Mouse (Mus musculus) heart, postnatal 25 days (tissue): ENCODE results near the gene Sh2b1. TPM values are rescaled to one million over a fixed set of nuclear protein-coding genes. Genes with fewer than 3 reads are reported as not detected.

ENCODE experiments used
- DNase-seq: peaks from one replicate; pipeline ENCODE4 v3.0.0; 2022; ENCODE audit warnings: low spot score
- intact Hi-C: fragments of 180-260 bp; cut with DNase I; formaldehyde crosslinking; loops from one replicate; pipeline ENCODE4 v1.15.1; 2025
- total RNA-seq, 2 experiments: library from RNA; stranded (reverse); gene quantifications; 2 replicates each; pipeline ENCODE4 v1.2.3; 2021

The Sh2b1 gene
- total RNA-seq, 2 experiments from 2014 or later = 40.2 to 43.2 TPM

- intact Hi-C loops = loop anchor here (5.0 kb wide), 1 partner anchor 220 kb away; no protein-coding TSS in a partner anchor
Observed at GRCm38 (mm10) chr7:126482392-126482871, 7.2 kb upstream of the Sh2b1 start.

GRCm38 (mm10) chr7:126481699-126482098, 6.5 kb upstream of the Sh2b1 start:
- DNase-seq = no peak
- intact Hi-C loops = loop anchor here (5.0 kb wide), 1 partner anchor 221 kb away; no protein-coding TSS in a partner anchor

More at GRCm38 (mm10) chr7:126482392-126482871, 7.2 kb upstream of the Sh2b1 start:
- peak; percentile 61 for DNase-seq

- intact Hi-C loops = no loop called here
- no peak for DNase-seq
Observed at GRCm38 (mm10) chr7:126474486-126474955, 703 bp downstream of the Sh2b1 start.

GRCm38 (mm10) chr7:126473470-126474086, 1.6 kb downstream of the Sh2b1 start:
- no peak for DNase-seq
- intact Hi-C loops = no loop called here

- intact Hi-C loops = no loop called here
- DNase-seq = no peak
Observed at GRCm38 (mm10) chr7:126472713-126473112, 2.5 kb downstream of the Sh2b1 start.

GRCm38 (mm10) chr7:126472306-126472705, 2.9 kb downstream of the Sh2b1 start:
- no peak for DNase-seq
- intact Hi-C loops = no loop called here

- intact Hi-C loops = no loop called here
- no peak for DNase-seq
Observed at GRCm38 (mm10) chr7:126471853-126472252, 3.4 kb downstream of the Sh2b1 start.

GRCm38 (mm10) chr7:126471361-126471760, 3.9 kb downstream of the Sh2b1 start:
- no peak for DNase-seq
- intact Hi-C loops = no loop called here

- no peak for DNase-seq
- intact Hi-C loops = no loop called here
Observed at GRCm38 (mm10) chr7:126470077-126470476, 5.1 kb downstream of the Sh2b1 start.

- intact Hi-C loops = loop anchor here (5.0 kb wide), 1 partner anchor 71 kb away; the partner anchor contains the start of gene Nfatc2ip
- DNase-seq = no peak
Observed at GRCm38 (mm10) chr7:126467834-126468627, 7.2 kb downstream of the Sh2b1 start.

- intact Hi-C loops = loop anchor here (5.0 kb wide), 1 partner anchor 70 kb away; the partner anchor contains the start of gene Nfatc2ip
- no peak for DNase-seq
Observed at GRCm38 (mm10) chr7:126467271-126467670, 8.0 kb downstream of the Sh2b1 start.

GRCm38 (mm10) chr7:126466707-126467106, 8.5 kb downstream of the Sh2b1 start:
- intact Hi-C loops = loop anchor here (5.0 kb wide), 1 partner anchor 69 kb away; the partner anchor contains the start of gene Nfatc2ip
- DNase-seq = no peak

GRCm38 (mm10) chr7:126466116-126466515, 9.1 kb downstream of the Sh2b1 start:
- no peak for DNase-seq
- intact Hi-C loops = loop anchor here (5.0 kb wide), 1 partner anchor 69 kb away; the partner anchor contains the start of gene Nfatc2ip

GRCm38 (mm10) chr7:126465246-126466030, 9.8 kb downstream of the Sh2b1 start:
- no peak for DNase-seq
- intact Hi-C loops = loop anchor here (5.0 kb wide), 1 partner anchor 68 kb away; the partner anchor contains the start of gene Nfatc2ip

GRCm38 (mm10) chr7:126464836-126465235, 10.4 kb downstream of the Sh2b1 start:
- DNase-seq = no peak
- intact Hi-C loops = loop anchor here (5.0 kb wide), 1 partner anchor 68 kb away; the partner anchor contains the start of gene Nfatc2ip

- no peak for DNase-seq
- intact Hi-C loops = no loop called here
Observed at GRCm38 (mm10) chr7:126464121-126464520, 11.1 kb downstream of the Sh2b1 start.

- DNase-seq = no peak
- intact Hi-C loops = no loop called here
Observed at GRCm38 (mm10) chr7:126463547-126463946, 11.7 kb downstream of the Sh2b1 start.

GRCm38 (mm10) chr7:126463004-126463403, 12.2 kb downstream of the Sh2b1 start, which contains the start of gene Atp2a1:
TSS of gene Atp2a1 (minus strand) at chr7:126463108.
- intact Hi-C loops = no loop called here
- no peak for DNase-seq

- DNase-seq = no peak
- intact Hi-C loops = no loop called here
Observed at GRCm38 (mm10) chr7:126461626-126462025, 13.6 kb downstream of the Sh2b1 start.
